Mouse (Mus musculus) lung, adult 2 months (tissue): ENCODE data around the gene Zbtb7b. TPM values are rescaled to one million over a fixed set of nuclear protein-coding genes. Genes with fewer than 3 reads are reported as not detected.
A peak's percentile ranks its signal among the peaks of the same experiment; 100 is the strongest.
"Not testable (repeated sequence)": the region's sequence is repeated elsewhere in the genome, so short reads cannot be mapped to it uniquely, and the experiment has no call there.

Experiments used
- DNase-seq: peaks from one replicate; pipeline ENCODE4 v3.0.0; 2022
- H3K4me1 ChIP-seq: fragments of 200-500 bp; 2 replicates; pipeline ENCODE4 v1.6.1; 2011; ENCODE audit warnings: low read length; ENCODE audit not compliant: control insufficient read depth, insufficient read depth
- H3K4me3 ChIP-seq: fragments of 200-500 bp; replicated peaks from 2 replicates; pipeline ENCODE3; 2011; ENCODE audit warnings: low read depth, mild to moderate bottlenecking, control low read depth, low read length; ENCODE audit errors: extremely low read depth
- CTCF ChIP-seq: fragments of 200-500 bp; IDR thresholded peaks from 2 replicates; pipeline ENCODE4 v1.5.1; 2011; ENCODE audit warnings: mild to moderate bottlenecking, low read length, control low read depth; ENCODE audit not compliant: insufficient read depth
- POLR2A ChIP-seq: fragments of 200-500 bp; IDR thresholded peaks from 2 replicates; pipeline ENCODE4 v1.6.1; 2011; ENCODE audit warnings: low read depth, mild to moderate bottlenecking, control low read depth, low read length, borderline replicate concordance; ENCODE audit errors: extremely low read depth
- WGBS: fragments of 180-500 bp; shearing (Covaris S2); methylation state at CpG from one replicate; pipeline ENCODE4 v1.1.7; 2018; 5-methylcytosine and 5-hydroxymethylcytosine counted together
- polyA plus RNA-seq: library from polyadenylated mRNA; depleted of rRNA; stranded (reverse); fragments of >200 nt; gene quantifications from 2 replicates; pipeline ENCODE4 v1.2.3, GENCODE M21; 2012; rRNA removed

Gene Zbtb7b
- 63.0 and 64.0 TPM in 2 replicates for polyA plus RNA-seq

DNA sequence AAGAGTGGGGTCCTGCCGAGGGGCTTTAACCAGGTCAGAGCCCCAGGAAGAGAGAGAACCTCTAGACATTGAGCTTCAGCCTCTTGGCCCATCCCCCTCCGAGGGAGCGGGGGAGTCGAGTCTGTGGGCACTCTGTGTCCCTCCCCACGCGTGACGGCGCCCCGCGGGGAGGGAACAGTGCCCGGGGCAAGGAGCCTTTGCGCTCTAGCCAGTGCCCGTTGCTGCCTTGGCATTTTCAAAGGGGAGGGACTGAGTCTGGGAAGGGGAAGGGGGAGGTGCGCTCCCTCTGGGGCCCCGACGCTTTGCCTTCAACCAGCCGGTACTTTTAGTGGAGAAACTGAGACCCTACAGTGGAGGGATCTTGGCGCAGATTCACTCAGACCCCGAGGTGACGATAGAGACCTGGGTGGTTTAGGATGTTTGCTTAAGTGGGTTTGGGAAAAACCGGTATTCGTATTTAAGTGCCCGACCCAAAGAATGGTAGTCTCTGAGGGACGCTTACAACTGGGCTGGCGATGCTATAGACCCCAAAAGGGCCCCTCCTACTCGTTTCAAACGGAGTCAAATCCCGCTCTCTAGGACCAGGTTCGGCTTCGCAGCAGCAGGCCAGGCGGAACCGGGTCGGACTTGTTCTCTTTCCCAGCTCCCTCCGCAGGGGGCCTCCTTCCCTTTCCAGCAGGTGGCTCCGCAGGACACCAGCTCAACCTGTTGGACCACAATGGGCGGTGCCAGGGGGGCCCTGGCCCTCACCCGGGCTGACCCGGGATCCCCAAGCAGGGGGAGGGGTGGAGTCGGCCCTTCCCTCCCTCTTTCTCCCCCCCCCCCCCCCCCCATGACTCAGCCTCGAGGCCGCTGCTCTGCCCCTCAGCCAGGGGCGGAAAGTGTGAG is at the start of gene Zbtb7b:
Gene Zbtb7b, minus strand, starts transcription at position 771 of the 888 bp plus-strand sequence.
- DNase-seq, result peak; percentile 87
- TF ChIP-seq CTCF (no peak), POLR2A (peak; percentile 50; the same call in 1 of the 2 replicates)
- Histone ChIP-seq H3K4me3 (peak within 1 kb of the TSS; percentile 82), H3K4me1 (peaks cover 23% of the 10 kb centered on the region)
- WGBS, result under 1% methylated on average over 42 of the region's 42 CpGs

GRCm38 (mm10) chr3:89440691-89441090 is 46.1 kb upstream of the Zbtb7b start:
- DNase-seq, result no peak
- peaks cover 4% of the 10 kb centered on the region for H3K4me1 ChIP-seq
- 82% methylated on average over 2 of the region's 2 CpGs for WGBS
- TF ChIP-seq CTCF (no peak), POLR2A (no peak)
- H3K4me3 ChIP-seq, result no peak overlapping the region

DNA sequence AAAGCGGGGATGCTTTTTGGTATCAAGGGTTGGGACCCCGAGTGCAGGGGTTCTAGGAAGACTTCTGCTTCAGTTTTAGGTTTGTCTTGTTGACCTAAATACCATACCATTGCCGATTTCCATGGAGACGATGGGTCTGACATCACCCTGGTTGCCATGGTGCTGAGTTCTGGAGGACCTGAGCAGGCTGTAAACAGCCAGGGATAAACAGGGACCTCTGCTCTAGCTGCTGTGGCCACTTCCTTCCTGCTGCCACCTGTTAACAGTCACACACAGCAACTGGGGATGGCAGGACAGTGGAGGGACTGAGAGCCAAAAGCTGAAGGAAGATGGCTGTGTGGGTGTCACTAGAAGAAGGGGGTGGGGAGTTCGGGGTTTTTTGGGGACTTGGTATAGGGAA is 42.7 kb upstream of the Zbtb7b start:
- WGBS, result 16% methylated on average over 5 of the region's 5 CpGs
- peak; percentile 29 for DNase-seq
- peak; percentile 8; the same call in 1 of the 2 replicates for TF ChIP-seq POLR2A
- no peak for TF ChIP-seq CTCF
- Histone ChIP-seq H3K4me1 (peaks cover 4% of the 10 kb centered on the region), H3K4me3 (peak overlapping the region; percentile 50)

GRCm38 (mm10) chr3:89436176-89437113 is 41.9 kb upstream of the Zbtb7b start, which contains the start of gene Pbxip1:
Gene Pbxip1, plus strand, starts transcription at chr3:89436706.
- peaks cover 7% of the 10 kb centered on the region for H3K4me1 ChIP-seq
- TF ChIP-seq CTCF, result no peak
- peak; percentile 75; the same call in 1 of the 2 replicates for TF ChIP-seq POLR2A
- WGBS, result 4% methylated on average over 16 of the region's 16 CpGs
- H3K4me3 ChIP-seq, result peak within 1 kb of the TSS; percentile 89
- peak; percentile 76 for DNase-seq

DNA sequence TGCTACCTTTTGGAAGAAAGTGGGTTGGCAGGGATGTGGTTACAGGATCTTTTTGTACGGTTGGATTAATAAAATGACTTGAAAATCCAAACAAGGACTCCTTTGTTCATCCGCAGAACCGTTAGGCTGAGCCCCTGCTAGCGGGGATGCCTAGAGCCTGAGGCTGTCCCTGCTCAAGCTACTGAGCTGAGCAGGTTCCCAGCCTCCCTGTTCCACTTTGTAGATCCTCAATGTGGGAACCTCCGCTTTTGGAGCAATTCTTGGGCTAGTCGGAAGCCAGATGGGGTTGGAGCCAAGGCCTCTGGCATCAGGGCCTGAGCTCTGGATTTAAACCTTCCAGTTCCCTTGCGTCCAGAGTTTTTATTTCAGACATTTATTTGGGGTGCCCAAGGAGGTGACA is 40.5 kb upstream of the Zbtb7b start:
- H3K4me1 ChIP-seq, result peaks cover 14% of the 10 kb centered on the region
- WGBS, result 65% methylated on average over 7 of the region's 7 CpGs
- H3K4me3 ChIP-seq, result no peak overlapping the region
- TF ChIP-seq CTCF (no peak), POLR2A (no peak)
- no peak for DNase-seq

- peaks cover 14% of the 10 kb centered on the region for H3K4me1 ChIP-seq
- WGBS, result 69% methylated on average over 11 of the region's 11 CpGs
- no peak overlapping the region for H3K4me3 ChIP-seq
- no peak for DNase-seq
- TF ChIP-seq CTCF, result no peak
- TF ChIP-seq POLR2A, result no peak
These were observed 40.0 kb upstream of the Zbtb7b start for GRCm38 (mm10) chr3:89434532-89434931.

- WGBS, result 92% methylated on average over 8 of the region's 8 CpGs
These were observed 38.0 kb upstream of the Zbtb7b start for GRCm38 (mm10) chr3:89432606-89433005.

GRCm38 (mm10) chr3:89430171-89431159 is 35.9 kb upstream of the Zbtb7b start, which contains the start of gene Pygo2:
Gene Pygo2, plus strand, starts transcription at chr3:89430214.
- Histone ChIP-seq H3K4me3 (peak within 1 kb of the TSS; percentile 85), H3K4me1 (peaks cover 9% of the 10 kb centered on the region; the same call in 1 of the 2 replicates)
- WGBS, result 2% methylated on average over 67 of the region's 68 CpGs
- TF ChIP-seq CTCF, result no peak
- TF ChIP-seq POLR2A, result peak; percentile 82
- peak; percentile 90 for DNase-seq

More at GRCm38 (mm10) chr3:89432606-89433005, 38.0 kb upstream of the Zbtb7b start:
- Histone ChIP-seq H3K4me3 (no peak overlapping the region), H3K4me1 (peaks cover 14% of the 10 kb centered on the region)
- no peak for DNase-seq
- TF ChIP-seq CTCF, result no peak
- no peak for TF ChIP-seq POLR2A

GRCm38 (mm10) chr3:89429021-89429420 is 34.4 kb upstream of the Zbtb7b start:
- not testable (repeated sequence) for DNase-seq, H3K4me1 ChIP-seq, H3K4me3 ChIP-seq
- 92% methylated on average over 7 of the region's 7 CpGs for WGBS
